Mouse (Mus musculus): Measurements from ENCODE around the gene Ankrd13d. TPM values are rescaled to one million over a fixed set of nuclear protein-coding genes. Genes with fewer than 3 reads are reported as not detected.

Ankrd13d gene
- 2.1 and 2.3 TPM in 2 replicates for total RNA-seq (2014; rRNA removed; ENCODE audit: low replicate concordance)
- polyA plus RNA-seq (2015; fragmentation: Nextera tagmentation; extraction: Ambion mirVana): 0.40 and 0.41 TPM in 2 replicates

GRCm38 (mm10) chr19:4282898-4283553, at the start of gene Ankrd13d:
TSS of gene Ankrd13d (minus strand) at chr19:4283137.
- H3K9ac ChIP-seq (replicated peaks; ENCODE audit: low read depth, low read length): 0 out of 2 replicates have a peak within 1 kb of the TSS, but pooled peaks have one; percentile 35
- H3K4me2 ChIP-seq (ENCODE audit: low read depth, low read length): peak within 1 kb of the TSS; percentile 83
- ATAC-seq (ENCODE audit: insufficient read depth, low read depth) (peak; percentile 92), DNase-seq (ENCODE audit: low spot score) (peak; percentile 82)
- under 1% methylated on average over 44 of the region's 50 CpGs for WGBS
- peaks cover 25% of the 10 kb centered on the region for H3K36me3 ChIP-seq (replicated peaks; ENCODE audit: control insufficient read depth, insufficient read depth, low read length)
- H3K27ac ChIP-seq (ENCODE audit: low read depth): no peak within 1 kb of the TSS
- peaks cover 5% of the 10 kb centered on the region; the same call in 1 of the 2 replicates for H3K27me3 ChIP-seq (ENCODE audit: control insufficient read depth, insufficient read depth, low read length)
- peak; percentile 63 for TF ChIP-seq CTCF (IDR thresholded peaks at IDR 0.05; ENCODE audit: low read depth)
- no peak for TF ChIP-seq EP300 (IDR thresholded peaks at IDR 0.05; ENCODE audit: low read depth)
- H3K4me1 ChIP-seq (ENCODE audit: control insufficient read depth, insufficient read depth): no peaks in the 10 kb centered on the region; the same call in 1 of the 2 replicates
- peak within 1 kb of the TSS; percentile 60 for H3K4me3 ChIP-seq (ENCODE audit: low read depth, low read length)
- H3K9me3 ChIP-seq (replicated peaks; ENCODE audit: control insufficient read depth, low read length): no peaks in the 10 kb centered on the region

DNA sequence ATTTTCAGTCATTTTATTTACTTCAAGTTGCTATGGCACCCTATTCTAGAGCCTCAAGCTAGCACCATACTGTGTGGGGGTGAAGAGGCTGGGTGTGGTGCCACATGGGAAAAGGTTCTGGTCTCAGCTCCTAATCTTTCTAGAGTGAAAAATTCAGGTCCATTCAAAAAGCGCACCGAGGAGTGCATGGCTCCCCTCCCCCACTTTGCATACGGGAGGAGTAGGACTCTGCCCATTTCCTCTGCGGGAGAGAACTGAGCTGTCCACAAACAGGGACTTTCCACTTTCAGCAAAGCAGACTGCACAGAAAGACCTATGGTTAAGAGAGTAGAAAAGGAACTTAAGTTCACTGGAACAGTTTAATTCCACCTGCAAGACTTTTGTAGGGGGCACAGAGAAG, 49.7 kb upstream of the Ankrd13d start:
- H3K9me3 ChIP-seq (replicated peaks; ENCODE audit: control insufficient read depth, low read length): no peaks in the 10 kb centered on the region
- peaks cover 26% of the 10 kb centered on the region for H3K4me1 ChIP-seq (ENCODE audit: control insufficient read depth, insufficient read depth)
- WGBS: under 1% methylated on average over 4 of the region's 4 CpGs
- peak overlapping the region; percentile 68 for H3K4me3 ChIP-seq (ENCODE audit: low read depth, low read length)
- H3K4me2 ChIP-seq (ENCODE audit: low read depth, low read length): peak overlapping the region; percentile 90
- H3K27ac ChIP-seq (ENCODE audit: low read depth): peak overlapping the region; percentile 91
- TF ChIP-seq EP300 (IDR thresholded peaks at IDR 0.05; ENCODE audit: low read depth): no peak
- no peak for TF ChIP-seq CTCF (IDR thresholded peaks at IDR 0.05; ENCODE audit: low read depth)
- peak overlapping the region; percentile 75 for H3K9ac ChIP-seq (replicated peaks; ENCODE audit: low read depth, low read length)
- no peaks in the 10 kb centered on the region for H3K27me3 ChIP-seq (ENCODE audit: control insufficient read depth, insufficient read depth, low read length)
- ATAC-seq (ENCODE audit: insufficient read depth, low read depth) (no peak), DNase-seq (ENCODE audit: low spot score) (peak; percentile 40)
- peaks cover 32% of the 10 kb centered on the region for H3K36me3 ChIP-seq (replicated peaks; ENCODE audit: control insufficient read depth, insufficient read depth, low read length)

DNA sequence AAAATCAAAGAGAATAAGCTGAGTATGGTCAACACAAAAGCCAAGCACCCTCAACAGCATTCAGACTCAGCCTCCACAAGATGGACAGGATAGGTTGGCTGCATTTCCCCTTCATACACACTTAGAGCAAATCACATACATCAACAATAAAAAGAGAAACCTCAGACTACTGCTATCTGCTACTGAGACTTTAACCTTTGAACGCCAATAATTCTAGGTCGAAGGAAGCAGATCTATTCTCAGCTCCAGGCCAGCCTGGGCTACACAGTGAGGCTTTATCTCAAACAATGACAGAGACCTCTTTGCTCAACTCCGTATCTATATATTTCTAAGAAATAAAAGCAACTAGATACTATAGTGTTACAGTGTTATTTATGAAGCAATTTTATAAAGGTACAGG, 48.3 kb upstream of the Ankrd13d start:
- Histone ChIP-seq H3K4me2 (ENCODE audit: low read depth, low read length) (peak overlapping the region; percentile 90; the same call in 1 of the 2 replicates), H3K9me3 (replicated peaks; ENCODE audit: control insufficient read depth, low read length) (no peaks in the 10 kb centered on the region), H3K4me1 (ENCODE audit: control insufficient read depth, insufficient read depth) (peaks cover 26% of the 10 kb centered on the region), H3K27ac (ENCODE audit: low read depth) (no peak overlapping the region), H3K36me3 (replicated peaks; ENCODE audit: control insufficient read depth, insufficient read depth, low read length) (peaks cover 45% of the 10 kb centered on the region), H3K4me3 (ENCODE audit: low read depth, low read length) (no peak overlapping the region), H3K27me3 (ENCODE audit: control insufficient read depth, insufficient read depth, low read length) (no peaks in the 10 kb centered on the region), H3K9ac (replicated peaks; ENCODE audit: low read depth, low read length) (no peak overlapping the region)
- 62% methylated on average over 3 of the region's 3 CpGs for WGBS
- DNase-seq (ENCODE audit: low spot score): no peak
- TF ChIP-seq CTCF (IDR thresholded peaks at IDR 0.05; ENCODE audit: low read depth): no peak
- no peak for TF ChIP-seq EP300 (IDR thresholded peaks at IDR 0.05; ENCODE audit: low read depth)
- ATAC-seq (ENCODE audit: insufficient read depth, low read depth): no peak

- Histone ChIP-seq H3K27me3 (ENCODE audit: control insufficient read depth, insufficient read depth, low read length) (no peaks in the 10 kb centered on the region), H3K4me2 (ENCODE audit: low read depth, low read length) (no peak overlapping the region), H3K9me3 (replicated peaks; ENCODE audit: control insufficient read depth, low read length) (no peaks in the 10 kb centered on the region), H3K27ac (ENCODE audit: low read depth) (no peak overlapping the region), H3K4me1 (ENCODE audit: control insufficient read depth, insufficient read depth) (peaks cover 26% of the 10 kb centered on the region), H3K36me3 (replicated peaks; ENCODE audit: control insufficient read depth, insufficient read depth, low read length) (peaks cover 52% of the 10 kb centered on the region), H3K9ac (replicated peaks; ENCODE audit: low read depth, low read length) (0 out of 2 replicates have a peak overlapping the region, but pooled peaks have one; percentile 33), H3K4me3 (ENCODE audit: low read depth, low read length) (no peak overlapping the region)
- no peak for ATAC-seq (ENCODE audit: insufficient read depth, low read depth)
- DNase-seq (ENCODE audit: low spot score): no peak
- no peak for TF ChIP-seq CTCF (IDR thresholded peaks at IDR 0.05; ENCODE audit: low read depth)
- TF ChIP-seq EP300 (IDR thresholded peaks at IDR 0.05; ENCODE audit: low read depth): no peak
- WGBS: 67% methylated on average over 2 of the region's 2 CpGs
Measured at GRCm38 (mm10) chr19:4330603-4331002, 47.7 kb upstream of the Ankrd13d start.

- H3K9me3 ChIP-seq (replicated peaks; ENCODE audit: control insufficient read depth, low read length): no peaks in the 10 kb centered on the region
- H3K36me3 ChIP-seq (replicated peaks; ENCODE audit: control insufficient read depth, insufficient read depth, low read length): peaks cover 70% of the 10 kb centered on the region
- TF ChIP-seq CTCF (IDR thresholded peaks at IDR 0.05; ENCODE audit: low read depth): no peak
- no peak for TF ChIP-seq EP300 (IDR thresholded peaks at IDR 0.05; ENCODE audit: low read depth)
- H3K27me3 ChIP-seq (ENCODE audit: control insufficient read depth, insufficient read depth, low read length): no peaks in the 10 kb centered on the region
- H3K27ac ChIP-seq (ENCODE audit: low read depth): no peak overlapping the region
- DNase-seq (ENCODE audit: low spot score) (no peak), ATAC-seq (ENCODE audit: insufficient read depth, low read depth) (no peak)
- H3K4me1 ChIP-seq (ENCODE audit: control insufficient read depth, insufficient read depth): peaks cover 13% of the 10 kb centered on the region
- H3K4me3 ChIP-seq (ENCODE audit: low read depth, low read length): no peak overlapping the region
- 93% methylated on average over 8 of the region's 8 CpGs for WGBS
- H3K4me2 ChIP-seq (ENCODE audit: low read depth, low read length): no peak overlapping the region
- H3K9ac ChIP-seq (replicated peaks; ENCODE audit: low read depth, low read length): no peak overlapping the region
Measured at GRCm38 (mm10) chr19:4328737-4329304, 45.9 kb upstream of the Ankrd13d start.

Measured in heart, postnatal 0 days (tissue).